Mouse (Mus musculus): ENCODE measurements around the gene Ppp4r3a.

DNA sequence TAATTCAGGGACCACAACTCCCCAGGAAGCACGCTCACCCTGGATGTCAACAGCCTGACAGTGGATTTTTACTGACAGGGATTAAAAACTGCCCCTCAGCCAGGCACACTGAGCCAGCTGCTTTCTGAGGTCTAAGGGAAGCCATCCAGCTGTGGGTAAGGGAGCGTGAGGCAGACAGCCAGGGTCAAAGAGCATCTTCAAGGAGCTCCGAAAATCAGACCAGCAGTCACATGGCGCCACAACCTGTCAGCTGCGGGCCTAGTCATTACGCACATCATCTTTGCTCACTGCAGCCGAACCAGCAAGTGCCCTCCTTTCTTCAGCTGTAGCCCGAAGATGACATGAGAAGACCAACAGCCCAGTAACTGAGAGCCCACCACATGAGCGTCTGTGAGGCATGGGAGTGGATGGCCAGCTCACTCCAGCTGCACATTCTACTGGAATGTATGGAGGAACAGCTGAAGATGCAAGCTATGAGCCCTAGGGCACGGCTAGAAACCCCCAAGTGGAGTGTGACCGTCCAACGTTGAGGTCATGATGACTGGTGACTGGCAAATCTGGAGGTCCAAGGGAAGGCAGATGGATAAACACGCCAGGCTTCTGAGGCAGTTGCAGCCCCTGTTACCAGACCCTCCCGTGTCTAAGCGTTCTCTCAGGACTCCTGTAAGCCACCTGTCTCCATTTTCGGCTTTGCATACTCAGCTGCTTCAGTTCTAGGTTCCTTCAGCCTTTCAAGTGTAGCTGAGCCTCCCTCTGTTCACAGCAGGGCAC is 87.7 kb downstream of the Ppp4r3a start:
- TF ChIP-seq GATA1 (IDR thresholded peaks at IDR 0.05; ENCODE audit: low read length), result no peak
- TF ChIP-seq TAL1 (IDR thresholded peaks at IDR 0.05; ENCODE audit: low read length), result no peak

All from erythroblast, embryonic 14.5 days (primary cell).